Mouse (Mus musculus): ENCODE measurements around the gene Ankrd34a.

Ankrd34a gene

GRCm38 (mm10) chr3:96623201-96623600, 26.8 kb downstream of the Ankrd34a start:
- DNase-seq: no peak

- DNase-seq: peak; percentile 98
These were observed 33.5 kb downstream of the Ankrd34a start, which contains the start of gene Rbm8a for GRCm38 (mm10) chr3:96629729-96630600. Gene Rbm8a, plus strand, starts transcription at chr3:96629933.

GRCm38 (mm10) chr3:96632058-96632457, 35.6 kb downstream of the Ankrd34a start:
- DNase-seq: no peak

GRCm38 (mm10) chr3:96634015-96634414, 37.6 kb downstream of the Ankrd34a start:
- DNase-seq: no peak

GRCm38 (mm10) chr3:96634928-96635879, 38.8 kb downstream of the Ankrd34a start, which contains the start of the genes Pex11b and Gm42957:
Gene Pex11b, plus strand, starts transcription at chr3:96635376.
Gene Gm42957, plus strand, starts transcription at chr3:96635474.
- peak; percentile 88 for DNase-seq

- no peak for DNase-seq
These were observed 39.5 kb downstream of the Ankrd34a start for GRCm38 (mm10) chr3:96635906-96636305.

GRCm38 (mm10) chr3:96636448-96636847, 40.0 kb downstream of the Ankrd34a start:
- no peak for DNase-seq

- DNase-seq: peak; percentile 75
These were observed 42.8 kb downstream of the Ankrd34a start for GRCm38 (mm10) chr3:96639219-96639618.

GRCm38 (mm10) chr3:96645018-96645649, 48.7 kb downstream of the Ankrd34a start, which contains the start of gene Itga10:
Gene Itga10, plus strand, starts transcription at chr3:96645584.
- peak; percentile 47 for DNase-seq

- no peak for DNase-seq
These were observed 50.9 kb downstream of the Ankrd34a start for GRCm38 (mm10) chr3:96647365-96647764.

All from kidney, adult 9 months (tissue).